Mouse (Mus musculus) layer of hippocampus, postnatal 14 days (tissue): ENCODE results near the gene Mest. TPM values are rescaled to one million over a fixed set of nuclear protein-coding genes. Genes with fewer than 3 reads are reported as not detected.
A peak's percentile ranks its signal among the peaks of the same experiment; 100 is the strongest.

Source experiments
- DNase-seq, 2 experiments: peaks; one replicate each; pipeline ENCODE4 v3.0.0; 2021 to 2022; ENCODE audit warnings: low spot score in 2 of 2, mixed read lengths in 1 of 2
- long read RNA-seq, 2 experiments: library from polyadenylated mRNA; stranded (forward); transcript quantifications; one replicate each; pipeline ENCODE4 v2.0.0; 2021
- total RNA-seq, 2 experiments: library from RNA; stranded (reverse); gene quantifications; 2 replicates each; pipeline ENCODE4 v1.2.3; 2021

Mest gene
- total RNA-seq, result 10 to 100 TPM; 72.8 to 77.3 TPM
- long read RNA-seq, experiment 1, transcript Mest-211 (12 exons, 2,561 nt), result major isoform, 17 of 22 reads
- long read RNA-seq, experiment 1, partial matches to known transcripts, result 5 of 22 reads
- long read RNA-seq, experiment 1, other reads (novel, unspliced or antisense), result 0 of 22 reads
- long read RNA-seq, experiment 2, transcript Mest-211 (12 exons, 2,561 nt), result major isoform, 30 of 39 reads
- long read RNA-seq, experiment 2, partial matches to known transcripts, result 8 of 39 reads
- long read RNA-seq, experiment 2, other reads (novel, unspliced or antisense), result 1 of 39 reads

DNA sequence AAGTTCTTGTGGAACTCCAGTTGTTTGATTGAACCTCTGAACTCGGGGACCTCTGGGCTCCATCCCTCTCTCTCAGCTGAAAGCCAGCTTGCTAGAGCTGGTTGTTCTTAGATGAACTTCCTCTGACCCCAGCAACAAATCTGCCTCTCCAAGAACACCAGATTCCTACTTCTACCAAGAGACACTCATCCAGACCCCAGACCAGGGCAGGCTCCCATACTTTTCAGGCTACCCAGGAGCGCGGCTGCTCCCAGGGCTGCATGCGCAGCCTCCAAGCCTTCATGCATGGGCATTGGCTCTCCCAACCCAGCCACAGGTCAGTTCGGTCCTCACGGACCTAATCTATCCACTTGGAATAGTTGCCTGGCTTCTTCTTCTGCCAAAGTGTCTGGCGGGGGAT is at the start of gene Mest:
TSS of gene Mest (plus strand) at position 217 of the 400 bp plus-strand sequence.
- no peak for DNase-seq

DNA sequence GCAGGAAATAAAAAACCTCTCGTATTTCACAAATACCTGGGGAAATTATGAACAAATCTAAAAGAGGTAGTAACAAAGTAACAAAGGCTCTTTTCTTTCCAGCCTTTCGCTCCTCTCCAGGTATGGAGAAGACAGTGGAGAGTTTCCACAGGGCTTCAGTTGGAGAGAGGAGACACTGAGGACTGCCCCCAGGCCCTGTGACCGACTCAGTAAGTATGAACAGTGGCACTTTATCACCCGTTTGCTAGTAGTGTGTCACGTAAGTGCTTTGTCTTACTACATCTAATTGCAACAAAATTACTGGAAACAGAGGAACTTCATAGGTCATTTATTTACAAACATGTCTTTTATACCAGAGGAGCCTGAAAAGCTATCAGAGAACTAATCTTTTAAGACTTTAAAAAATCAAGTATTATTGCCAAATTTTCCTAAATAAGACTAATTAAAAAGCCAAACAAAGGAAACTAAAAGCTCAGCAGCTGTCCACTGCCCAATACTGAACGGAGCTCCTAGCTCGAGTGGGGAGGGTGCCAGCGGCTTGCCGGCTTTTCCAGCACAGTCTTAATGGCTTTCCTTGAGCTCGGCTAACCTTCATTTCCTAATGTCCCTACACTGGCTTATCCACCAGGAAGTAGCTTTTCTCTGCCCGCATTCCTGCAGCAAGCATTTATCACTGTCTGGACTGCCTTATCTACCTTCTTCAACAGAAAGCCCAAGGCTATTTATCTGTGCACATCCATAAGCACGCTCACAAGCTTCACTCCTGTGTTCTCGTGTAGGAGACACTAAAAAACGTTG is 49.4 kb upstream of the Mest start:
- DNase-seq, result no peak

DNA sequence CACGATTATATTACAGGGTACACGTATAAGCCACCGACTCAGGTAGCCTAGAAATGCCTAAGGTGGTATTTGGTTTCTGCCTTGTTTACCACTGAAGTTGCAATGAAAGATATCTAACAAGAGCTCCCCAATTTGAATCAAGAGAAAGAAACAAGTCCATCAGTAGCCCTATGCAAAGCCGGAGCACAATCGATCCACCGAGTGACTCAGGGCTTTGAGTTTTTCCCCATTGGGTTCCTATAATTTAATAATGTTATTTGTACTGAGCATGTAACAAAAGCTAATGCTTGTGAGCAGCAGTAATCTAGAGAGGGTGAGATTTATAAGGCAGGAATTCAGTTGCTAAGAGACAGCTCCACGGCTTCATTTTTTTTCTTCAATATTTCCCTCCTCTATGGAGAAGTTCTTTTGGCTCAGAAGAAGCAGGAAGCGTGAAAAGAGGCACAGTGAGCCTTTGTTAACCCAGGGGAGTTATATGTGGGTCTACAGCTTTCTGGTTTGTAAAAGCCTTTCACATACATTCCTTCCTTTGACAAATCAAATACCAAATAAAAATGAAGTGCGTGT is 48.5 kb upstream of the Mest start:
- no peak for DNase-seq

DNA sequence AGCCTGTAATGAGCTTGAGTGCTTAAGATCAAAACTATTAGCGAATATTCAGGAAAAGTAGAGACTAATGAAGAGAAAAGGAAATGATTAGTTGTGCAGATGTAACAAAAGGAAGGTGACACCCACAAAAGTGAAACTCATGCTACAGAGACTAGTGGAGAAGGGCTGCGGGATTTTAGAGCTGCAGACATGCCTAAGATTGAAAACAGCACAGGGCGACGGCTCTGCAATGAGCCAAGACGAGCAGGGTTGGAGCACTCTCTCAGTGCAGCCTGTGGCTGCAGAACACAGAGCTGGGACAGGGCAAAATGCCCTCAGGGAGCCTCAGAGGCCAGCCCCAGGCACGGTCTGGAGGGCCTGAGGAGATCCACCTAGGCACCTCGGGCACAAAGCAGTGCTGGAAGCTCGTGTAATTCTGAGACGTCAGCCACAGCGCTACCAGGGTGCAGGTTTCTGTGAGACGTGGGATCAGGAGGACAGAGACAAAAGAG is 48.0 kb upstream of the Mest start:
- no peak for DNase-seq

DNA sequence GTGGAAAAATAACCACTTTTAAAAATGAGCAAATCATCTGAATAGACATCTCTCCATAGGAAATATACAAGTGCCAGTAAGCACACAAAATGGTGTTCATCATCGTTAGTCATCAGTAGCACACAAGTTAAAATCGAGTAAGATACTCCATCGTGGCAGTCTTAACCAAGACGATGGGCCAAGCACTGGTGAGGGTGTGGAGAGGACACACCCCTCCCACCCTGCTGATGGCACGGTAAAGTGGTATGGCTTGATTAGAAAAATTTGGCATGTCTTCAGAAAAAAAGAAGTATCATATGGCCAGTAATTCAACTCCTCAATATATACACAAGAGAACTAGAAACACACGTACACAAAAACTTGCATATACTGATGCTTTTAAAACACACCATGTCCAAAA is 46.8 kb upstream of the Mest start:
- DNase-seq, result no peak

DNA sequence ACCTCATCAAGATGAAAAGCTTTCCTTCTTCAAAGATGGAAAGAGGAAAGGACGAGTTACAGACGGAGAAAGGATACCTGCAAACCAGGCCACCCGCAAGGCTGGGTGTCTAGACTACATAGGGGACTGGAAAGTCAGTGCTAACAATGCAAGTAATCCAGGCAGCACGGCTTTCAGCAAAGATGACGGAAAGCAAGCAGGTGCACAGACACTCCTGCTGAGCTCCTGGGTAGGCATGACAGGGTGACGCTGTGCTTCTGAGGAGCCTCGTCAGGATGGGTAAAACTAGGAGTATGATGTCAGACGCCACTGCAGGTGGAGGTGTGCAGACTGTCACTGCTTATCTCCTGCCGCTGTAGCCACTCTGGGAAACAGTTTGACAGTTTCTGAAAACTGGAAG is 45.8 kb upstream of the Mest start:
- no peak for DNase-seq

DNA sequence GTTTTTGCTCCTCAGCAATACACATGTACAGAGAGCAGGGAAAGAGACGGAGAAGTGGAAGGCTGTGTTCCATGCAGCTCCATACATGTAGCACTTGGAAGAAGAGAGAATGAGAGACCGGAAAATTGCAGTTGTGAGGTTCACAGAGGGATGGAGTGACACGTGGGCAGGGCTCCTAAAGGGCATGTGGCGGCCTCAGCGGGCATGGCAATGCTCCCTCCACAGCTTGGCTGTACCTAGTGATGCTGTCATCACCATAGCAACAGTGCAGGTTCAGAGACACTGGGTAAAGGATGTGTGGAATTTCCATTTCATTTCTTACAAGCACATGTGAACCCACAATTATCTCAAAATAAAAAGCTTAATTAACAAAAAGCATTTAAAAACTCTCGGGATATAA is 44.9 kb upstream of the Mest start:
- DNase-seq, result no peak

DNA sequence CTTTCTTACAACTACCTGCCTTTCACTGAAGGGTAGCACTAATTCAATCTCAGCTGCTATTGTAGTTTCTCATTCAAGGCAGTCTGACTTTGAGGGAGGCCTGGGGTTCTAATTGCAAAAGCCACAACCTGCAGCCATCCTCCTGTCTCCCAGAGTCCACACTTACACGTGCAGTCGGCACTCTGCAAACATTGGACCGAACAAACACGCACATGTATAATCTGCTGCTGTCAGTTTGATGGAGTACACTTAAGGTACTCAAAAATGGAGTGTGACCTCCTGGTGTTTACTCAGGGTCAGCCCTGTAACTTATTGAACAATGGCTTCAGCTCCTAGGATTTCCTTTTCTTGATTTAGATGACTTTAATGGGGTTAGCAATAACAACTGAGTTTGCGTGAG is 43.8 kb upstream of the Mest start:
- no peak for DNase-seq

DNA sequence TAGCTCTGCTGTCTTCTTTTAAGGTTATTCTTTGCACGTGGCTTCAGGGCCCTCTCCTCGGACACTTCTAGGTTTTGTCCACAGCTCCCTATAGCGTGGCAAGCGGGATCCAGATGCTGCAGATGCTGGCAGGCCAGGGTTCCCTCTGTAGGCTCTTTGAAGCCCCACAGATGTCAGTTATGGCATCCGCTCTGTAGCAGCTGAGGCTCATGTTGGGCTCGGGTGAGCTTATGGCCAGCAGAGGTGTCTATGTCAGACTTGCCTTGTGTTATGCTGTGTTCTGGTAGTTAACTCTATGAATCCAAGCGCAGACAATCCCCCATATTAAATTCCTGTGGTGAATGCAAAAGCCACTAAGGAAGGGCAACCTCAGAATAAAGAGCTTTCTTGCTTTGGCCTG is 42.9 kb upstream of the Mest start:
- DNase-seq, result no peak

DNA sequence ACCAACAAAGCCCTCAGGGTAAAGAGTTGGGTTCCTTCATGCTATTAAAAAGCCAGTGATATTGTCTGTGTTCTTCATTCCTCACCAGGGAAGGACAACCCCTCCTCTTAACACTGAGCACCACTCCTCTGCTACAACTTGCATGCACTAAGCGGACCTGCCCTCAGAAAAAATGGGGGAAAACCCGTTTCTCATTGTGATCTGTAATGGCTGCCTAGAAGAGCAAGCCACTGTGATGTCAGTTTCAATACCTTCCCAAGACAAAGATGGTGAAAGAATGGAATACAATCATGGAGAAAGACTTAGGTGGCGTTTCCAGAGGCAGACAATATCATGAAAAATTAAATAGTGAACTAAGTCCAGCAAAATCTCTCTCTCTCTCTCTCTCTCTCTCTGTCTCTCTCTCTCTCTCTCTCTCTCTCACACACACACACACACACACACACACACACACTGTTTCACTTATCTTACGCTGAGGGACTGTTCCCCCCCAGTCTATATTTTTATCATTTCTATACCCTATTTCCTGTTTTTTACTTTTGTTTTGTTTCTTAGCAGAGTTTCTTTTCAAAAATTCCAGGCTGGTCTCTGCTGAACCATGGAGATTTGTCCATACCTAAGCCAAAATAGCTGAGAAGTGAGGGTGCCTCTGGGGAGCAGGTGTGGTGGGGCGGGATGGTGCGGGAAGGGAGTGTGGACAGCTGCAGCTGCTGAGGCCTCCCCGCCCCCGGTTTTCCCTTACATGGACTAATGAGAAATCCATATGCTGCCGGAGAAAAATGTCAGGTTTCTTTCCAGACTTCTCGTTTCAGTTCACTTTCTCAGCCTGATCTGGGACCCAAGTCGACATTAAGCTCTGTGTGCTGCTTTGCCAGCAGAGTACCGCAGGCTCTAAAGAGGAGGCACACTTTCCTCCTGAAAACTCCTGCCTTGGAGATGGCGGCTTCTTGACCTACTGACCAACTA is 41.1 kb upstream of the Mest start:
- no peak for DNase-seq

DNA sequence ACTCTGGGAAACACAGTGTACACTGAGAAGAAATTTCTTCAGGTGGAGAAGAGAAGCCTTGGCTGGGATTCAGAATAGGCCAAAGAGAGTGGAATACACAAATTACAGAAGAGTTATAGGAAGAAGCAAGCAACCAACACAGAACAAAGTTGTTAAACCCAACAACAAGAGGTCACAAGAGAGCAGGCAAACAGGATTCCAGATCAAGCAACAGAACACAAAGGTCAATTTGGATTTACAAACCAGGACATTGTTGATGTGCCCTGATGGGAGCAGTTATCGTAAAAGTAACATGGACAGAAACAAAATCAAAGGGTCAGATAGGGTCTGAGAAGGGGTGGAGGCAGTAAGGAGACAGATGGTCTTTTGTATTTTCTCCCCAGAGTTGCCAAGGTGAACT is 38.8 kb upstream of the Mest start:
- DNase-seq, result no peak

DNA sequence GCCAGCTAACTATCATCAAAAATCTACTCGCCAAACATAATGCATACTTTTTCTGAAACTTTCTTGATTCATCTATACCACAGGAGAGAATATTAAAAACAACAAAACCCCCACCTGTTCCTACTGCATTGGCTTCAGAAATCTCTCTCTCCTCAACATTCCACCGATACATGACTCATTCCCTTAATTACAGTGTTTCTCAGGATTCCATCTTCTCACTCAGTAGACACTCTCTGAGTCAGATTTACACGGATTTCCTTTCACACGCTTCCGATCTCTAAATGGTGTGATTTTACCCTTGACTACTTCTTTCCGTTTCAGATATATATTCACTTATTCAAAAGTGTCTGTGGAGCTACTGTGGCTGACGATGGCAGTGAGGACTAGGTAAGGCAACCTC is 36.1 kb upstream of the Mest start:
- DNase-seq, result no peak

DNA sequence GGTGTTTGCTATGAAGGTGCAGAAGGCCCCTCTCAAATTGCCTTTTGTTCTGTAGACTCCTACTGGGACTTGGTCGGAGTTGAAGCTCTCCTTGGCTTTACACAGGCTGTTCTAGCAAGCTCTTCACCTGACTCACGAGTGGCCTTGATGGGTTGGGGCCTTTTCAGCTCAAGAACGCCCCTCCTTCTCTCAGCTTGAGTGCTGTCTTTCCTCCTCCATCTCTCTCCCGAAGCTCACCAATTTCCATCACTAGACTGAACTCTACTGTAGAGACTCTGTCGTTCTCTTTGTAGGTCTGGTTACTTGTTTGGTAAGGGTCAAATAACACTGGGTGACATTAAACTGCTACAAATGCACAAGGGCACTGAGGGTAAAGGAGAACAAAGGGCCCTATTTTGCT is 30.5 kb upstream of the Mest start:
- DNase-seq, result no peak

DNA sequence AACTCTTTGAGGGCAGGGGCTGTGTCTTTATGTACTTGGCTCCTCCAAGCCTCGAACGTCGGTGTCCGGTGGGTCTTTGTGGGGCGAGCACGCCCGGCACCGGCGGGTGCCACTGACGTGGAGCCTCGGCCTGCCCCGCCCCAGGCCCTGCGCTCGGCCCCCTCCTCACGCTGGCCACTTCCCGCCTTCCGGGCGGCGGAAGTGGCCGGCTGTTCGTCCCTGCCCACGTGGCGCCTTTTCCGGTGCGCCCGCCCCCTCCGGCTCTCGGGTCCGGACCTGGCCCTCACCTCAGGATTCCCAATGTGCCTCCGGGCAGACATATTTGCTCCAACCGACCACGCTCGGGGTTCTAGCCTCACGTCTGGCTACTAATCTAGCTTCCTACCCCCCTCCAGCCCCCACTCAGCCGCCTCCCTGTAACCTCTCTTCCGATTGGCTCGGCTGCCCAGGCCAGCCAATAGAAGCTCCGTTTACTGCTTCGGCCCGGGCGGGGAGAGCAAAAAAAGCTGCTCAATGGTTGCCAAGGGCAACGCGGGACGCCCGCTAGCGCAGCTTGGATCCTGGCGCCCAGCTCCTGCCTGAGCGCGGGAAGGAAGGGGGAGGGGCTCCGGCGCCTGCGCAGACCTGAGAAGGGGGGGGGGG is 29.9 kb upstream of the Mest start, which contains the start of gene Cep41:
TSS of gene Cep41 (minus strand) at position 400 of the 642 bp plus-strand sequence.
- DNase-seq, result peak; percentile 98 to 99

DNA sequence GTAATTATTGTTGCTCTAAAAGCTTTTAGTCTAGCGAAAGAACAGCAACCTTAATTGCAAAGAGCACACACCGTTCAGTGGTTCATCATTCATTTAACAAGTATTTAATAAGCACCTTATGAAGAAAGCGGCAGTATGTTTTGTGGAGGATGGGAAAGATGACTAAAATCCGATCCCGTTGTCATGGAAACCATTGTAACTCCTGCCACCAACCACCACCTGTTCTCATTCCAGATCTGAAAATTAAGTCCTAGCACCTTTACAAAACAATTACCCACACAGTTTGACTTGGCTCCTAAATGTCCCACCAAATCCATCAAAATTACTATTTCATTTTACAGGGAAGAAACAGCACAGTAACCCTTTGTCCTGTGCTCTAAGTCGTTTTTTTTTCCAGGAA is 29.1 kb upstream of the Mest start:
- peak; percentile 29 to 75 for DNase-seq

DNA sequence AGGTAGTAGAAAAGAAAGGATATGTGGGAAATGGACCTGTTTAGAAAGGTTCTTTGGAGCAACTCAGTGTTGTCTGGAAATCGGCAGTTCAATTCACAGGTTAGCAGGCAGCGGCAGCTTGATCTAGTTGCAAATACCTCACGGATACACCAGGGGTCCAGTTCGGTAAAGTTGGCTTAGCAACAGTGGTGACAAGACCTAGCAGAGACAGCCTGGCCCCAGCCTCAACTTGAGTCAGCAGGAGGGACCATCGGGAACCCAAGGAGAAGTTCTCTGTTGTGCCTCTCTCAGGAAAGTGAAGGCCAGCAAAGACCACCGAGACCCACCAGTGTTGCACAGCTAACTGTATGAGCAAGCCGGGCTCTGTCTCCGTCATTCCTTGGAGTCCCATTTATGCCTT is 28.2 kb upstream of the Mest start:
- DNase-seq, result no peak

DNA sequence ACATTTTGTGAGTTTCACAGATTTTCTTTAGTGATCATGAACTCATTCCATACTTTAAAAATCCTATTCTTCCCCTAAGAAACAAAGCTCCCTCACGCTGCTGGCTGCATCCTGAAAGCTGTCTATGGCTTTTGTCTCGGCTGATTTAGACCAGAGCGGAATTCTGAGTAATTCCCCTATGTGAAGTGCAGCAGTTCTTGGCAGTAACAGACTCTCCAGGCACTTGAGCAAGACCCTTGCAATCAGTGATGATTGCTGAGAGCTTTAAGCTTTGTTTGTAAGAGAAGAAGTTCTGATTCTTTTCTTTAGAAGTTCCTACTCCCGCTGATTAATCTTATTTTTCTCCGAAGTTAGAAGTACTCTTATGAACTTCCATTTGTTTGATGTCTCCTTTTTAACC is 25.9 kb upstream of the Mest start:
- no peak for DNase-seq

DNA sequence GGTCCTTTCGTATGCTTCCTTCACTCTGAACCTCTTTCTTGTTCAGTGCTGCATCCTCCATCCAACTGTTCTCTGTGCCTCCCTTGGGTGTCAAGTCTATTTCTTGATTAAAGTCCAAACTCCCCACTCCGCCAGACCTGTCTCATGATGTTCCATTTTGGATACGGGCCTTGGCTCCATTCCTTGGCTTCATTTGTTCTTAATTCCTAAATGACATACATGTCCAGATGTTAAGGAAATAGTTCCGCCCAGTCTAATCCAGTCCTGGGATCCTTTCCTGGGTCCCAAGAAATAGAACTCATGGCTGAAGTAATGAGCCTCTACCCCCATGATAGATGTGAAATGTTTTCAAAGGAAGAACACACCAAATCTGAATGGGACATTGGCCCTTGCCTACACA is 25.3 kb upstream of the Mest start:
- no peak for DNase-seq

DNA sequence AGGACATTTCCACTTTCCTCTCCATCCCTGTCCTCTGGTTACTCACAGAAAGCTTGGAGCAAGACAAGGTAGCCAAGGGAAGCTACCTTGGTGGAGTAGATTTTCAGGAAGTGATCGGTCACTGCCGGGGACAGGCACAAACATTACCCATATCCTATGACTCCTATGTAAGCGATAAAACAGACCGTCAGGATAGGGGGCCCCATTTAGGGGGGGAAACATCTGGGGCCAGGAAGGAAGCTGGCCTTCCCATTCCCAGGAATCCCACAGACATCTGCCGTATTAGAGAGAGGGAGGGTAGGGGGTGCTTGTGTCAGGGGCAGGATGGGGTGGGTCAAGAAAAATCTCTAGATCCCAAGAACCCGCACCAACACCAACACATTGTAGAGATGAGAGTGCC is 23.2 kb upstream of the Mest start:
- DNase-seq, result no peak

DNA sequence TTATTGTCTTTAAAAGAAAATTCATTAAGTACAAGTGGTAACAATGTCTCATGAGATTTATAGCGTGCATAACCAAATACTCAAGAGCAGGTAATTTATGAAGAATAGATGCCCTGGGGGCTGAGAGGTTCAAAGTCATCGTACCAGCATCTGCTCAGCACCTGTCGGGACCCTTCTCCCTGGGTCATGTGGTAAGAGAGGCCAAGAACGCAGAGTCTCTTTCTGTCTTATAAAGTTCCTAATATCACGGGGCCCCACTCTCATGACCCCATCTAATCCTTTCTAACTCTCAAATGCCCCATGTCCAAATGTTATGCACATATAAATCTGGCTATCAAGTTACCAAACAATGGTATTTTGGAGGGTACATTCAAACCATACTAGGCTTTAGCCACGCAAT is 20.5 kb upstream of the Mest start:
- DNase-seq, result no peak

DNA sequence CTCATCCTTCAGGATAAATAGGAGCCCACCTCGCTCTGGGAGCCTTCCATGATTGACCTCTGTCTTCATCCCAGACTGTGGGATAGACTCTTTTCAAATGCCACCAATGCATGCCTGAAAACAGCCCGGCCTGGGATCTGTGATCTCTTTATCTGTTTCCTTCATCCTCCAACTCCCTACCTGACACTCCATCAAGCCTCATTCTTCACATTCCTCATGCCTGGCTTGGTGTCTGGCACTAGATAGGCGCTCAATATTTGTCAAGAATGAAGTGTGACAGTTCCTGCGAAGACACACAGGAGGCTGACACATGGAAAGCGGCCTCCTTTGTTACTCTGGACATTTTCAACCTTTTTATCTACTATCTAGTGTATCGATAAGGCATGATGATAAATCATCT is 19.9 kb upstream of the Mest start:
- no peak for DNase-seq
